Mouse (Mus musculus): ENCODE results near the gene Plekha5. TPM values are rescaled to one million over a fixed set of nuclear protein-coding genes. Genes with fewer than 3 reads are reported as not detected.
A peak's percentile ranks its signal among the peaks of the same experiment; 100 is the strongest.

Plekha5 gene
- polyA plus RNA-seq, 1 experiment from 2014 or later = 50.1 TPM

- no peak overlapping the region for H3K4me3 ChIP-seq (replicated peaks)
- 47% methylated on average over 7 of the region's 7 CpGs for WGBS
- H3K27ac ChIP-seq = no peak overlapping the region; the same call in 1 of the 2 replicates
- ATAC-seq (replicated peaks; ENCODE audit: low FRiP score) = peak; percentile 60
- no peak overlapping the region for H3K9ac ChIP-seq
- no peaks in the 10 kb centered on the region for H3K9me3 ChIP-seq (replicated peaks)
- H3K4me1 ChIP-seq = peaks cover 20% of the 10 kb centered on the region
- no peaks in the 10 kb centered on the region for H3K36me3 ChIP-seq
- no peaks in the 10 kb centered on the region for H3K27me3 ChIP-seq
- no peak overlapping the region for H3K4me2 ChIP-seq
Observed at GRCm38 (mm10) chr6:140460398-140460797, 36.5 kb downstream of the Plekha5 start.

- WGBS = 89% methylated on average over 6 of the region's 6 CpGs
- Histone ChIP-seq H3K36me3 (no peaks in the 10 kb centered on the region), H3K9ac (no peak overlapping the region), H3K4me1 (peaks cover 37% of the 10 kb centered on the region), H3K27ac (no peak overlapping the region), H3K4me3 (replicated peaks) (no peak overlapping the region), H3K4me2 (no peak overlapping the region), H3K9me3 (replicated peaks) (no peaks in the 10 kb centered on the region), H3K27me3 (no peaks in the 10 kb centered on the region)
- no peak for ATAC-seq (replicated peaks; ENCODE audit: low FRiP score)
Observed at GRCm38 (mm10) chr6:140464818-140465217, 41.0 kb downstream of the Plekha5 start.

- ATAC-seq (replicated peaks; ENCODE audit: low FRiP score) = peak; percentile 65
- H3K27ac ChIP-seq = 0 out of 2 replicates have a peak overlapping the region, but pooled peaks have one; percentile 45
Observed at GRCm38 (mm10) chr6:140465946-140466646, 42.2 kb downstream of the Plekha5 start.

GRCm38 (mm10) chr6:140466841-140467240 is 43.0 kb downstream of the Plekha5 start:
- ATAC-seq (replicated peaks; ENCODE audit: low FRiP score) = peak; percentile 62
- H3K9me3 ChIP-seq (replicated peaks) = no peaks in the 10 kb centered on the region
- no peak overlapping the region for H3K27ac ChIP-seq
- no peaks in the 10 kb centered on the region for H3K36me3 ChIP-seq
- no peaks in the 10 kb centered on the region for H3K27me3 ChIP-seq
- no peak overlapping the region for H3K4me2 ChIP-seq
- no peak overlapping the region for H3K9ac ChIP-seq
- H3K4me1 ChIP-seq = peaks cover 21% of the 10 kb centered on the region
- H3K4me3 ChIP-seq (replicated peaks) = no peak overlapping the region
- WGBS = 45% methylated on average over 6 of the region's 6 CpGs

More at GRCm38 (mm10) chr6:140465946-140466646, 42.2 kb downstream of the Plekha5 start:
- H3K4me2 ChIP-seq = no peak overlapping the region
- no peak overlapping the region for H3K4me3 ChIP-seq (replicated peaks)
- H3K4me1 ChIP-seq = peaks cover 27% of the 10 kb centered on the region
- WGBS = 60% methylated on average over 9 of the region's 9 CpGs
- no peaks in the 10 kb centered on the region for H3K27me3 ChIP-seq
- H3K36me3 ChIP-seq = no peaks in the 10 kb centered on the region
- no peaks in the 10 kb centered on the region for H3K9me3 ChIP-seq (replicated peaks)
- no peak overlapping the region for H3K9ac ChIP-seq

- no peak for ATAC-seq (replicated peaks; ENCODE audit: low FRiP score)
- H3K4me1 ChIP-seq = peaks cover 17% of the 10 kb centered on the region
- no peaks in the 10 kb centered on the region for H3K27me3 ChIP-seq
- no peak overlapping the region for H3K9ac ChIP-seq
- H3K27ac ChIP-seq = peak overlapping the region; percentile 45; the same call in 1 of the 2 replicates
- no peaks in the 10 kb centered on the region for H3K36me3 ChIP-seq
- 88% methylated on average over 12 of the region's 12 CpGs for WGBS
- no peaks in the 10 kb centered on the region for H3K9me3 ChIP-seq (replicated peaks)
- no peak overlapping the region for H3K4me2 ChIP-seq
- H3K4me3 ChIP-seq (replicated peaks) = no peak overlapping the region
Observed at GRCm38 (mm10) chr6:140467851-140468250, 44.0 kb downstream of the Plekha5 start.

GRCm38 (mm10) chr6:140469791-140470190 is 45.9 kb downstream of the Plekha5 start:
- Histone ChIP-seq H3K4me3 (replicated peaks) (no peak overlapping the region), H3K36me3 (no peaks in the 10 kb centered on the region), H3K9ac (no peak overlapping the region), H3K27ac (no peak overlapping the region), H3K27me3 (no peaks in the 10 kb centered on the region), H3K4me1 (peaks cover 17% of the 10 kb centered on the region), H3K9me3 (replicated peaks) (no peaks in the 10 kb centered on the region), H3K4me2 (no peak overlapping the region)
- 84% methylated on average over 6 of the region's 6 CpGs for WGBS
- no peak for ATAC-seq (replicated peaks; ENCODE audit: low FRiP score)

- Histone ChIP-seq H3K36me3 (no peaks in the 10 kb centered on the region), H3K27me3 (no peaks in the 10 kb centered on the region), H3K9me3 (replicated peaks) (no peaks in the 10 kb centered on the region), H3K4me2 (no peak overlapping the region), H3K27ac (no peak overlapping the region), H3K4me3 (replicated peaks) (no peak overlapping the region), H3K4me1 (peaks cover 8% of the 10 kb centered on the region), H3K9ac (no peak overlapping the region)
- WGBS = 81% methylated on average over 5 of the region's 5 CpGs
- ATAC-seq (replicated peaks; ENCODE audit: low FRiP score) = no peak
Observed at GRCm38 (mm10) chr6:140471751-140472150, 47.9 kb downstream of the Plekha5 start.

- 59% methylated on average over 4 of the region's 4 CpGs for WGBS
- peaks cover 7% of the 10 kb centered on the region; the same call in 1 of the 2 replicates for H3K4me1 ChIP-seq
- H3K9me3 ChIP-seq (replicated peaks) = no peaks in the 10 kb centered on the region
- no peak for ATAC-seq (replicated peaks; ENCODE audit: low FRiP score)
- H3K4me2 ChIP-seq = no peak overlapping the region
- no peaks in the 10 kb centered on the region for H3K36me3 ChIP-seq
- no peak overlapping the region for H3K9ac ChIP-seq
- no peaks in the 10 kb centered on the region for H3K27me3 ChIP-seq
- no peak overlapping the region for H3K27ac ChIP-seq
- no peak overlapping the region for H3K4me3 ChIP-seq (replicated peaks)
Observed at GRCm38 (mm10) chr6:140472345-140472744, 48.5 kb downstream of the Plekha5 start.

- Histone ChIP-seq H3K27me3 (no peaks in the 10 kb centered on the region), H3K4me2 (no peak overlapping the region), H3K9me3 (replicated peaks) (no peaks in the 10 kb centered on the region), H3K27ac (no peak overlapping the region), H3K36me3 (no peaks in the 10 kb centered on the region), H3K9ac (no peak overlapping the region), H3K4me1 (peaks cover 6% of the 10 kb centered on the region; the same call in 1 of the 2 replicates), H3K4me3 (replicated peaks) (no peak overlapping the region)
- WGBS = 84% methylated on average over 9 of the region's 9 CpGs
- ATAC-seq (replicated peaks; ENCODE audit: low FRiP score) = no peak
Observed at GRCm38 (mm10) chr6:140475393-140476087, 51.7 kb downstream of the Plekha5 start.

GRCm38 (mm10) chr6:140476981-140477380 is 53.1 kb downstream of the Plekha5 start:
- H3K27ac ChIP-seq = no peak overlapping the region
- 45% methylated on average over 2 of the region's 2 CpGs for WGBS
- H3K27me3 ChIP-seq = no peaks in the 10 kb centered on the region
- no peak for ATAC-seq (replicated peaks; ENCODE audit: low FRiP score)
- peaks cover 10% of the 10 kb centered on the region for H3K4me1 ChIP-seq
- no peaks in the 10 kb centered on the region for H3K9me3 ChIP-seq (replicated peaks)
- H3K4me2 ChIP-seq = no peak overlapping the region
- no peaks in the 10 kb centered on the region for H3K36me3 ChIP-seq
- no peak overlapping the region for H3K4me3 ChIP-seq (replicated peaks)
- H3K9ac ChIP-seq = no peak overlapping the region

GRCm38 (mm10) chr6:140478031-140478430 is 54.2 kb downstream of the Plekha5 start:
- H3K27ac ChIP-seq = peak overlapping the region; percentile 37; the same call in 1 of the 2 replicates
- no peak overlapping the region for H3K4me2 ChIP-seq
- H3K9me3 ChIP-seq (replicated peaks) = no peaks in the 10 kb centered on the region
- H3K4me3 ChIP-seq (replicated peaks) = no peak overlapping the region
- peak; percentile 61; the same call in 1 of the 2 replicates for ATAC-seq (replicated peaks; ENCODE audit: low FRiP score)
- peaks cover 12% of the 10 kb centered on the region for H3K4me1 ChIP-seq
- 38% methylated on average over 7 of the region's 7 CpGs for WGBS
- no peaks in the 10 kb centered on the region for H3K36me3 ChIP-seq
- H3K27me3 ChIP-seq = no peaks in the 10 kb centered on the region
- no peak overlapping the region for H3K9ac ChIP-seq

- no peak for ATAC-seq (replicated peaks; ENCODE audit: low FRiP score)
- no peak overlapping the region for H3K4me3 ChIP-seq (replicated peaks)
- H3K9ac ChIP-seq = no peak overlapping the region
- no peak overlapping the region for H3K4me2 ChIP-seq
- no peaks in the 10 kb centered on the region for H3K27me3 ChIP-seq
- H3K36me3 ChIP-seq = no peaks in the 10 kb centered on the region
- H3K27ac ChIP-seq = no peak overlapping the region
- WGBS = 95% methylated on average over 5 of the region's 5 CpGs
- H3K4me1 ChIP-seq = peaks cover 15% of the 10 kb centered on the region
- H3K9me3 ChIP-seq (replicated peaks) = no peaks in the 10 kb centered on the region
Observed at GRCm38 (mm10) chr6:140478943-140479342, 55.1 kb downstream of the Plekha5 start.

Measured in kidney, embryonic 15.5 days (tissue).